Mouse (Mus musculus): Measurements from ENCODE around the gene Lpo. TPM values are rescaled to one million over a fixed set of nuclear protein-coding genes. Genes with fewer than 3 reads are reported as not detected.

Gene Lpo
- polyA plus RNA-seq, 1 experiment from 2014 or later: 2.0 TPM

- no peaks in the 10 kb centered on the region for H3K36me3 ChIP-seq (ENCODE audit: insufficient read depth, low read length)
- no peak within 1 kb of the TSS for H3K27ac ChIP-seq
- H3K9me3 ChIP-seq (replicated peaks; ENCODE audit: low read length): no peaks in the 10 kb centered on the region
- H3K4me2 ChIP-seq (ENCODE audit: low read length): no peak within 1 kb of the TSS
- ATAC-seq (replicated peaks; ENCODE audit: low FRiP score, low read depth): no peak
- no peak for TF ChIP-seq CTCF (IDR thresholded peaks at IDR 0.05; ENCODE audit: low read depth)
- DNase-seq (ENCODE audit: low spot score): no peak
- WGBS: 63% methylated on average over 3 of the region's 3 CpGs
- H3K27me3 ChIP-seq (ENCODE audit: insufficient read depth, low read length): no peaks in the 10 kb centered on the region
- H3K4me1 ChIP-seq (replicated peaks; ENCODE audit: insufficient read depth, low read length): no peaks in the 10 kb centered on the region
- no peak within 1 kb of the TSS for H3K9ac ChIP-seq (ENCODE audit: low read depth, low read length)
- no peak within 1 kb of the TSS for H3K4me3 ChIP-seq (replicated peaks; ENCODE audit: low read depth, low read length)
These were observed 34.6 kb downstream of the Lpo start, which contains the start of gene Mpo for GRCm38 (mm10) chr11:87793460-87793859. Gene Mpo (plus strand): TSS chr11:87793581.

GRCm38 (mm10) chr11:87790088-87790487 is 38.0 kb downstream of the Lpo start:
- no peaks in the 10 kb centered on the region for H3K36me3 ChIP-seq (ENCODE audit: insufficient read depth, low read length)
- TF ChIP-seq CTCF (IDR thresholded peaks at IDR 0.05; ENCODE audit: low read depth): no peak
- H3K4me3 ChIP-seq (replicated peaks; ENCODE audit: low read depth, low read length): no peak overlapping the region
- H3K27ac ChIP-seq: no peak overlapping the region
- WGBS: 93% methylated on average over 6 of the region's 6 CpGs
- no peak overlapping the region for H3K4me2 ChIP-seq (ENCODE audit: low read length)
- DNase-seq (ENCODE audit: low spot score) (no peak), ATAC-seq (replicated peaks; ENCODE audit: low FRiP score, low read depth) (no peak)
- no peaks in the 10 kb centered on the region for H3K9me3 ChIP-seq (replicated peaks; ENCODE audit: low read length)
- no peaks in the 10 kb centered on the region for H3K4me1 ChIP-seq (replicated peaks; ENCODE audit: insufficient read depth, low read length)
- H3K9ac ChIP-seq (ENCODE audit: low read depth, low read length): no peak overlapping the region
- no peaks in the 10 kb centered on the region for H3K27me3 ChIP-seq (ENCODE audit: insufficient read depth, low read length)

GRCm38 (mm10) chr11:87780130-87780529 is 48.0 kb downstream of the Lpo start:
- Histone ChIP-seq H3K9ac (ENCODE audit: low read depth, low read length) (no peak overlapping the region), H3K9me3 (replicated peaks; ENCODE audit: low read length) (no peaks in the 10 kb centered on the region), H3K4me3 (replicated peaks; ENCODE audit: low read depth, low read length) (no peak overlapping the region), H3K4me1 (replicated peaks; ENCODE audit: insufficient read depth, low read length) (peaks cover 11% of the 10 kb centered on the region; the same call in 1 of the 2 replicates), H3K36me3 (ENCODE audit: insufficient read depth, low read length) (no peaks in the 10 kb centered on the region), H3K27me3 (ENCODE audit: insufficient read depth, low read length) (no peaks in the 10 kb centered on the region), H3K27ac (no peak overlapping the region), H3K4me2 (ENCODE audit: low read length) (no peak overlapping the region)
- 86% methylated on average over 8 of the region's 8 CpGs for WGBS
- DNase-seq (ENCODE audit: low spot score) (no peak), ATAC-seq (replicated peaks; ENCODE audit: low FRiP score, low read depth) (no peak)
- TF ChIP-seq CTCF (IDR thresholded peaks at IDR 0.05; ENCODE audit: low read depth): no peak

GRCm38 (mm10) chr11:87779392-87779791 is 48.7 kb downstream of the Lpo start:
- no peak for TF ChIP-seq CTCF (IDR thresholded peaks at IDR 0.05; ENCODE audit: low read depth)
- Histone ChIP-seq H3K9me3 (replicated peaks; ENCODE audit: low read length) (no peaks in the 10 kb centered on the region), H3K4me1 (replicated peaks; ENCODE audit: insufficient read depth, low read length) (peaks cover 11% of the 10 kb centered on the region; the same call in 1 of the 2 replicates), H3K36me3 (ENCODE audit: insufficient read depth, low read length) (no peaks in the 10 kb centered on the region), H3K4me2 (ENCODE audit: low read length) (no peak overlapping the region), H3K4me3 (replicated peaks; ENCODE audit: low read depth, low read length) (no peak overlapping the region), H3K27me3 (ENCODE audit: insufficient read depth, low read length) (no peaks in the 10 kb centered on the region), H3K27ac (no peak overlapping the region), H3K9ac (ENCODE audit: low read depth, low read length) (no peak overlapping the region)
- no peak for ATAC-seq (replicated peaks; ENCODE audit: low FRiP score, low read depth)
- 81% methylated on average over 4 of the region's 4 CpGs for WGBS
- no peak for DNase-seq (ENCODE audit: low spot score)

- H3K9me3 ChIP-seq (replicated peaks; ENCODE audit: low read length): no peaks in the 10 kb centered on the region
- ATAC-seq (replicated peaks; ENCODE audit: low FRiP score, low read depth) (peak; percentile 26), DNase-seq (ENCODE audit: low spot score) (no peak)
- H3K4me3 ChIP-seq (replicated peaks; ENCODE audit: low read depth, low read length): peak overlapping the region; percentile 36; the same call in 1 of the 2 replicates
- 43% methylated on average over 12 of the region's 12 CpGs for WGBS
- H3K4me2 ChIP-seq (ENCODE audit: low read length): peak overlapping the region; percentile 76
- TF ChIP-seq CTCF (IDR thresholded peaks at IDR 0.05; ENCODE audit: low read depth): no peak
- no peaks in the 10 kb centered on the region for H3K27me3 ChIP-seq (ENCODE audit: insufficient read depth, low read length)
- no peak overlapping the region for H3K27ac ChIP-seq
- H3K36me3 ChIP-seq (ENCODE audit: insufficient read depth, low read length): no peaks in the 10 kb centered on the region
- no peak overlapping the region for H3K9ac ChIP-seq (ENCODE audit: low read depth, low read length)
- peaks cover 11% of the 10 kb centered on the region; the same call in 1 of the 2 replicates for H3K4me1 ChIP-seq (replicated peaks; ENCODE audit: insufficient read depth, low read length)
These were observed 49.2 kb downstream of the Lpo start for GRCm38 (mm10) chr11:87778915-87779314.

GRCm38 (mm10) chr11:87778100-87778765 is 49.9 kb downstream of the Lpo start:
- Histone ChIP-seq H3K4me1 (replicated peaks; ENCODE audit: insufficient read depth, low read length) (peaks cover 11% of the 10 kb centered on the region; the same call in 1 of the 2 replicates), H3K4me2 (ENCODE audit: low read length) (peak overlapping the region; percentile 76), H3K27ac (peak overlapping the region; percentile 57; the same call in 1 of the 2 replicates), H3K27me3 (ENCODE audit: insufficient read depth, low read length) (no peaks in the 10 kb centered on the region), H3K9ac (ENCODE audit: low read depth, low read length) (peak overlapping the region; percentile 65), H3K9me3 (replicated peaks; ENCODE audit: low read length) (no peaks in the 10 kb centered on the region), H3K36me3 (ENCODE audit: insufficient read depth, low read length) (no peaks in the 10 kb centered on the region), H3K4me3 (replicated peaks; ENCODE audit: low read depth, low read length) (peak overlapping the region; percentile 36)
- DNase-seq (ENCODE audit: low spot score) (peak; percentile 83), ATAC-seq (replicated peaks; ENCODE audit: low FRiP score, low read depth) (peak; percentile 88)
- WGBS: 2% methylated on average over 25 of the region's 32 CpGs
- no peak for TF ChIP-seq CTCF (IDR thresholded peaks at IDR 0.05; ENCODE audit: low read depth)

All from kidney, postnatal 0 days (tissue).